Mouse (Mus musculus) kidney, postnatal 0 days (tissue): ENCODE data around the gene I830077J02Rik. TPM values are rescaled to one million over a fixed set of nuclear protein-coding genes. Genes with fewer than 3 reads are reported as not detected.

Experiments used
- ATAC-seq: fragments of 200-750 bp; cut with Nextera tagmentation; replicated peaks from 2 replicates; pipeline ENCODE4 v1.8.0; 2017; ENCODE audit warnings: low read depth, moderate number of reproducible peaks, moderate TSS enrichment, moderate library complexity; ENCODE audit not compliant: low FRiP score
- DNase-seq: peaks from one replicate; pipeline ENCODE4 v3.0.0-alpha.2; 2016; ENCODE audit warnings: low spot score
- H3K27ac ChIP-seq: fragments of 300-500 bp; sonication (generic); 2 replicates; pipeline ENCODE4 v1.5.1; 2014; ENCODE audit warnings: mild to moderate bottlenecking
- H3K27me3 ChIP-seq: fragments of 300-500 bp; sonication (generic); 2 replicates; pipeline ENCODE4 v1.6.1; 2014; ENCODE audit warnings: low read length, mixed read lengths; ENCODE audit not compliant: insufficient read depth
- H3K36me3 ChIP-seq: fragments of 300-500 bp; sonication (generic); 2 replicates; pipeline ENCODE4 v1.6.1; 2014; ENCODE audit warnings: low read length, mixed read lengths; ENCODE audit not compliant: insufficient read depth
- H3K4me1 ChIP-seq: fragments of 300-500 bp; sonication (generic); replicated peaks from 2 replicates; pipeline ENCODE4 v1.6.1; 2014; ENCODE audit warnings: antibody characterized with exemption, low read length, mixed read lengths; ENCODE audit not compliant: insufficient read depth
- H3K4me2 ChIP-seq: fragments of 300-500 bp; sonication (generic); 2 replicates; pipeline ENCODE4 v1.6.1; 2014; ENCODE audit warnings: mild to moderate bottlenecking, low read length, moderate library complexity, mixed read lengths
- H3K4me3 ChIP-seq: fragments of 300-500 bp; sonication (generic); replicated peaks from 2 replicates; pipeline ENCODE4 v1.5.1; 2014; ENCODE audit warnings: low read depth, low read length
- H3K9ac ChIP-seq: fragments of 300-500 bp; sonication (generic); 2 replicates; pipeline ENCODE4 v1.6.1; 2014; ENCODE audit warnings: low read depth, low read length
- H3K9me3 ChIP-seq: fragments of 300-500 bp; sonication (generic); replicated peaks from 2 replicates; pipeline ENCODE4 v1.6.1; 2016; ENCODE audit warnings: low read length, inconsistent platforms, mixed read lengths
- CTCF ChIP-seq: IDR thresholded peaks from 2 replicates; pipeline ENCODE4 v1.5.1; 2016; ENCODE audit warnings: antibody characterized with exemption, low read depth, mild to moderate bottlenecking, moderate library complexity
- WGBS: fragments of 180-500 bp; shearing (Covaris S2); extraction: QIAGEN DNeasy Blood & Tissue Kit; methylation state at CpG from one replicate; pipeline ENCODE4 v1.1.7; 2014; 5-methylcytosine and 5-hydroxymethylcytosine counted together
- polyA plus RNA-seq: library from polyadenylated mRNA; unstranded; fragments of >200 nt; fragmentation: Nextera tagmentation; extraction: Ambion mirVana; gene quantifications from 2 replicates; pipeline ENCODE4 v1.2.1, GENCODE M21; 2015

I830077J02Rik gene
- polyA plus RNA-seq, 1 experiment from 2014 or later: 0.24 TPM

DNA sequence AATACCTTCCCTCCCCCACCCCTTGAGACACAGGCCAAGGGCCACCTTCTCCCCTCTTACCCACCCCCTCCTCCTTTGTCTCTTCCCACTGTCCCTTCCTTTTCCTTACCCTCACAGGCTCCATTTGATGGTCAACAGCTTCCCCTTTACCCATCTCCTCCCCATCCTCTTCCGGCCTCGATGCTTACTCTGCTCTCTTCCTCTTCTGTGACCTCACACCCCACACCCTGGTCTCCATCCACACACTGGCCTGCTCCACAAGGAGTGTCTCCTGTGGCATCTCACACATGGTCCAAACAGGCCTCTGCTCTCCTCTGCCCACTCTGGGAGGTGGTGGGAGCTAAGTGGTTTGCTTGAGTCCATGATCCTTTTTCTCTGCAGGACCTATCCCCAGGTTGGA, 54.5 kb downstream of the I830077J02Rik start:
- ATAC-seq (no peak), DNase-seq (no peak)
- Histone ChIP-seq H3K27ac (no peak overlapping the region), H3K4me3 (no peak overlapping the region), H3K4me1 (no peaks in the 10 kb centered on the region), H3K9me3 (no peaks in the 10 kb centered on the region), H3K9ac (no peak overlapping the region), H3K4me2 (no peak overlapping the region), H3K36me3 (no peaks in the 10 kb centered on the region), H3K27me3 (no peaks in the 10 kb centered on the region)
- no peak for TF ChIP-seq CTCF
- WGBS: 78% methylated on average over 2 of the region's 2 CpGs

DNA sequence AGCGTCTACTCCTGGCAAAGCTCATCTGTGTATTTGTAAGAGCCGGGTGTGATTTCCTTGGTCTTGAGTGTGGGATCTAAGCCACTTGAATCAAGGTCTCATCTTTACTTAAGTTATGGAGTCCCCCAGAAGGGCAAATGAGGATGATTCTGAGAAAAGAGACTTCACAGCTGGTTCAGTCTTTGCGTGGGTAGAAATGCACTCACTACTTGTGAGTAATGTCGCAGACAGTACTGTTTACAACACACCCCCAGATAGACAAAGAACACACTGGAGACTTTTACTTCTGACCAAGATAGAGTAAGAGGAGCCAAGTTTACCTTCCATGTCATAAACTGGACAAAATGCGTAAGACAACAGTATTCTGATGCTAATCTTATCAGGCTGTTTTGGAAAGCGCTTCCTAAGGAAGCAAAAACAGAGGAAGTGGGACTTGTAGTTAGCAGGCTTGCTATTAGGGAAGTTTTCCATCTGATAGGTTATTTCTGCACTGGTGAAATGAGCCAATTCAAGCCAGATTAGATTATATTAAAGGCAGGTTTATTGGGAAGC, 55.1 kb downstream of the I830077J02Rik start:
- H3K4me3 ChIP-seq: no peak overlapping the region
- H3K27me3 ChIP-seq: no peaks in the 10 kb centered on the region
- no peak overlapping the region for H3K27ac ChIP-seq
- H3K9me3 ChIP-seq: no peaks in the 10 kb centered on the region
- H3K36me3 ChIP-seq: no peaks in the 10 kb centered on the region
- no peak overlapping the region for H3K9ac ChIP-seq
- no peaks in the 10 kb centered on the region for H3K4me1 ChIP-seq
- no peak overlapping the region for H3K4me2 ChIP-seq
- no peak for TF ChIP-seq CTCF
- 76% methylated on average over 6 of the region's 6 CpGs for WGBS
- no peak for DNase-seq
- no peak for ATAC-seq

DNA sequence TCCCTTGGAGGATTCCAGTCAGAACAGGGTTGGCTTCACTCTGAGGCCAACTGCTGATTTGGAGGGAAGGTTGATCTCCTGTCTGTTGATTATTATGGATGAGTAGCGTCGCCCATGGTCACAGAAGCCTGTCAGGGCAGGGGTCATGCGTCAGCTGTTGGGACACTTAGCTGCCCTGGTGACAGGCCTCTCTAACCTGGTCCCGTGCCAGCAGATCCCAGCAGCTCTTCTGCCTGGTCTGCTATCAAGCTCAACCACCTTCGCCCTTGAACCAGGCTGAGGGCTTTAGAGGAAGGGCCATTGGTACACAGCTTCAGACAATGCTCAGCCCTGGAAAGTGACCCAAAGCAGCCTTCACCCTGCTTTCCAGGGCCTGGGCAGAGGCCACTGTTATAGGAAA, 56.4 kb downstream of the I830077J02Rik start:
- WGBS: 61% methylated on average over 5 of the region's 5 CpGs

More for the DNA sequence above, 56.4 kb downstream of the I830077J02Rik start:
- Histone ChIP-seq H3K27ac (no peak overlapping the region; the same call in 1 of the 2 replicates), H3K9me3 (no peaks in the 10 kb centered on the region), H3K36me3 (no peaks in the 10 kb centered on the region), H3K4me2 (no peak overlapping the region), H3K27me3 (no peaks in the 10 kb centered on the region), H3K4me1 (no peaks in the 10 kb centered on the region), H3K4me3 (no peak overlapping the region), H3K9ac (no peak overlapping the region)
- DNase-seq (no peak), ATAC-seq (peak; percentile 83)
- TF ChIP-seq CTCF: no peak

Other genes starting within 250 kb of the I830077J02Rik start
- 25.2 and 26.0 TPM in 2 replicates for gene Ddx20, start 245.1 kb downstream of the I830077J02Rik start, polyA plus RNA-seq
- gene Inka2, start 228.1 kb downstream of the I830077J02Rik start, polyA plus RNA-seq: 0.67 and 0.85 TPM in 2 replicates
- 111 and 123 TPM in 2 replicates for gene Rap1a, start 131.3 kb downstream of the I830077J02Rik start, polyA plus RNA-seq
- 0.10 and 0.12 TPM in 2 replicates for gene Adora3, start 61.8 kb downstream of the I830077J02Rik start, polyA plus RNA-seq
- gene Tmigd3, start 61.8 kb downstream of the I830077J02Rik start, polyA plus RNA-seq: 0.18 TPM in 1 of 2 replicates, not detected in the other
- gene Wdr77, start 26.7 kb upstream of the I830077J02Rik start, polyA plus RNA-seq: 98.2 and 102 TPM in 2 replicates
- gene Atp5f1, start 27.4 kb upstream of the I830077J02Rik start, polyA plus RNA-seq: 756 and 779 TPM in 2 replicates
- gene Ovgp1, start 41.0 kb upstream of the I830077J02Rik start, polyA plus RNA-seq: 0.86 and 0.91 TPM in 2 replicates
- 0.13 and 0.41 TPM in 2 replicates for gene Pifo, start 82.0 kb upstream of the I830077J02Rik start, polyA plus RNA-seq
- gene Chil5, start 100.2 kb upstream of the I830077J02Rik start, polyA plus RNA-seq: 0.12 TPM in 1 of 2 replicates, not detected in the other
- gene Chia1, start 180.6 kb upstream of the I830077J02Rik start, polyA plus RNA-seq: 0.20 and 0.49 TPM in 2 replicates
- 0.67 and 1.3 TPM in 2 replicates for gene Chil3, start 234.9 kb upstream of the I830077J02Rik start, polyA plus RNA-seq